Mouse (Mus musculus): ENCODE measurements around the gene 9330182L06Rik. TPM values are rescaled to one million over a fixed set of nuclear protein-coding genes. Genes with fewer than 3 reads are reported as not detected.
A peak's percentile ranks its signal among the peaks of the same experiment; 100 is the strongest.

9330182L06Rik gene
- total RNA-seq, 2 experiments from 2014 or later, result 1.7 to 2.1 TPM

DNA sequence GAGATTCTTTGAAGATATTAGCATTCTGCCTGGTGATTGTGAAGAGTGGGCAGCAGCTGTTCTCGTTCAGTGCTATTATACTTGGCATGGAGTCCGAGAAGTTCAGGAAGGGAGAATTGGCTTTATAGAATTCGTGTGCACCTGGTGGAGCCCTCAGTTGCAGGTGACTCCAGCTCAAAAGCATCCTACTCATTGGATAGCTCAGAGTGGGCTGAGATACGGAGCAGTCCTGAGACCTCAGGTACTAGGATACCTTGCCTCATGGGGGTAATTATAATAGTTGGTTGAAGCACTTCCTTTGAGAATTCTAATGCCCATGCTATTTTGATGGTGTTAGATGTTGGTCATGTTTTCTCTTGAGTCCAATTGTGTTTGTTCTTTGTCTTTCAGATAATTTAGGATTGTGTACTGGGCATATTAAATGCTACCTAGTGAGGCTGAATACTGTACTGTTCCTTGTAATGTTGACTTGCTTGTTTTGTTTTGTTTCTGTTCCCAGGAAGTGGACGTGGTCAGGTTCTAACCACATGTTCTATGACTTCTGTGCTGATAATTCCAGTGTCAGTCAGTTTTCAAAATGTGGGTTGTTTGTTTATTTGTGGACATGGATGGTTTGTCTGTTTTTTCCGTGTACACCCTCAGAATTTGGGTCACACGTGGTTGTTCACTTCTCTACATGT lies 96.2 kb downstream of the 9330182L06Rik start:
- ATAC-seq (replicated peaks; ENCODE audit: poor library complexity), result 0 out of 2 replicates have a peak, but pooled peaks have one; percentile 23

GRCm38 (mm10) chr5:9364937-9365336 lies 99.0 kb downstream of the 9330182L06Rik start:
- ATAC-seq (replicated peaks; ENCODE audit: poor library complexity), result no peak

GRCm38 (mm10) chr5:9367920-9368692 lies 102.2 kb downstream of the 9330182L06Rik start:
- ATAC-seq (replicated peaks; ENCODE audit: poor library complexity), result no peak

GRCm38 (mm10) chr5:9371127-9371526 lies 105.2 kb downstream of the 9330182L06Rik start:
- ATAC-seq (replicated peaks; ENCODE audit: poor library complexity), result no peak

DNA sequence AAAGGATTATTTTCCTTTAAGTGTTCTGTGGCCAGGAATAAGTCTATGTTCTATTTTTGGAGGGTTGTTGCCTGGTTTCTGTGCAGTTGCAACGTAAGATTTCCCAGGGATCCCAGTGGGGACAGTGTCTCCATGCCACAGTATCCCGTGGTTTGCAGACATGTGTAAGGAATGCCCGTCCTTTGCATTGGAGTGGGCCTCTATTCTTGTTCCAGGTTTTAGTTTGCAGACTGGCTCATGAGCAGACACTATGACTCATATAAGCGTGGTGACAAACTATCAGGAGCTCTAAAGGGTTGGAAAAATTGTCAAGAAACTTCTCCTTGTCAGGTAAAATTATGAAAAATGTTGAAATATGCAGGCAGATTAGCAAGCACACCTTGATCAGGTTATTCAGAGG lies 107.4 kb downstream of the 9330182L06Rik start:
- no peak for ATAC-seq (replicated peaks; ENCODE audit: poor library complexity)

GRCm38 (mm10) chr5:9389968-9390367 lies 124.0 kb downstream of the 9330182L06Rik start:
- ATAC-seq (replicated peaks; ENCODE audit: poor library complexity), result no peak

DNA sequence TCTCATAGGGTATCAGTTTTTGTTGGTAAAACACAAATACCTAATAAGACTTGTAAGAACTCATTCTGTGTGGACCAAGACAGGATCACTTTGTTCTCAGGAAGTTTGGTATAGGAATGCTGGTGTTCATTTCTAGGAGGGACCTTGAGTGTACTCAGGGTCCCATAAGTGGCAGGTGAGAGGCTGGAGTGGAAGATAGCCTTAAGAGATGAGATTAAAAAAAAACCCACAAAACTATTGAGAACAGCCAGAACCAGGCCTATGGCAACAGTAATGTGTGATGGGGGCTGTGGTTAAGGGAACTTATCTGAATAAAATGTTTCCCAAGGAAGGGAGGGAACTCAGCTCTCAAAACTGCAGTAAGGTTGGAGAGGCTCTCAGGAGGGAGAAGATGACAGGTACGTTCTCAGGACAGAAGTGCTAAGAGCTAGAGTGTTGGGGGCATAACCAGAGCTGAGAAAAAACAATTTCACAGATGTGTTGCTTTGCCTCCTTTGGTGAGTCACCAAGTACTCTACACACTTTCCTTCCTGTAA lies 126.0 kb downstream of the 9330182L06Rik start:
- ATAC-seq (replicated peaks; ENCODE audit: poor library complexity), result no peak

- ATAC-seq (replicated peaks; ENCODE audit: poor library complexity), result peak; percentile 100
Measured at GRCm38 (mm10) chr5:9417098-9417497, 151.2 kb downstream of the 9330182L06Rik start.

DNA sequence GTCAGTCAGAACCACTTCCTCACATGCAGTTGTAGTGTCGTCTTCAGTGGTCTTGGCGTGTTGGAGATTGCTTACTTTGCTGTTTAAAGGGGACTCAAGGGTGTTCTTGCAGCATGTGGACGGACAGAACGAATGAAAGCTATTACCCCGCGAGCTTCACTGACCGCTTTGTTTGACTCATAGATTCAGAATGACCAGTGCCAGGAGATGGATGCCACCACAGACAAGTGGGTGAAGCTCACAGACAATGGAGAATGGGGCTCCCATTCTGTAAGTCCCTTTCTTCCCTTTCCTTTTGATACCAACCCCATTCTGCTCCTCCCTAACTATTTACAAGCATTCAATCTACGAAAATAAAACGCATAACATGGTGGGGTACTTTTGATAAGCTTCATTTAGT lies 151.9 kb downstream of the 9330182L06Rik start:
- ATAC-seq (replicated peaks; ENCODE audit: poor library complexity), result no peak

- peak; percentile 60 for ATAC-seq (replicated peaks; ENCODE audit: poor library complexity)
Measured at GRCm38 (mm10) chr5:9419964-9420363, 154.0 kb downstream of the 9330182L06Rik start.

GRCm38 (mm10) chr5:9424464-9424863 lies 158.5 kb downstream of the 9330182L06Rik start:
- ATAC-seq (replicated peaks; ENCODE audit: poor library complexity), result no peak

DNA sequence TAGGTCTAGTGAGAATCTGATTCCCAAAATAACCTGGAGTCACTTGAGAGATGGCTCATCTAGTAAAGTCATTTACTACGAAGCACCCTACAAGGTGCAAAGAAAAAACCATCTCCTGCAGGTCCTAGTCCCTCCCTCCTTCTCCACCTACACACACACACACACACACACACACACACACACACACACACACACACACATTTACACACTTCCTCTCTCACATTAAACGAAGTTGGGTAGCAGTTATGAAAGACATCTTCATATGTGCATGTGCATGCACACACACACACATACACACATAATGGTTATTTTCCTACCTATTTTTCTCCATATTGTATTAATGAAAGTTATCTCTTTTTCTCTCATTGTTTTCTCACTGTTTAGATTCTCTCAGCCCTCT lies 161.2 kb downstream of the 9330182L06Rik start:
- ATAC-seq (replicated peaks; ENCODE audit: poor library complexity), result peak; percentile 35

DNA sequence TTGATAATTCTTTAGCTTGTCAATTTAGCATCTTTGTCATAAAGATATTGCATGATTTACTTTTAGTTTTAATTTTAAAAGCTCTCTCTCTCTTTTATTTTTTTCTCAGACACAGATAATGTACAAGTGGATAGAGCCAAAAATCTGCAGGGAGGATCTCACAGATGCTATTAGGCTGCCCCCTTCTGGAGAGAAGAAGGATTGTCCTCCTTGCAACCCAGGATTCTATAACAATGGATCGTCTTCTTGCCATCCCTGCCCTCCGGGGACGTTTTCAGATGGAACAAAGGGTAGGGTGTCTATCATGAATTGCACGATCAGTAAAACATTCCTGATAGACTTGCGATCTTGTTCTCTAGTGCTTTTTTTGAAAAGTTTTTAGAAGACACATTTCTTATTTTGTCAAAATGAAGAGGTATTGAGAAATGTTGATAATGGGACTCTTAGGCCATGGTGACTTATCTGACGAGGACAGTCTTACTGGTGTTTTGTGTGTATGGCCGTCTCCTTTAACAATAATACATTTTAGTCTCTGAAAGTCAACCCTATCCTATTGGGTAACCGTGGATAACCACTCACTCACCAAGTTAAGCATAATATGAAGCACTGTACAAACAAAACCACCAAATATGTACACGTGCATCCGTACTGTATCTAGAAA lies 161.8 kb downstream of the 9330182L06Rik start:
- ATAC-seq (replicated peaks; ENCODE audit: poor library complexity), result peak; percentile 97

- no peak; the same call in 1 of the 2 replicates for ATAC-seq (replicated peaks; ENCODE audit: poor library complexity)
Measured at GRCm38 (mm10) chr5:9428728-9429127, 162.8 kb downstream of the 9330182L06Rik start.

DNA sequence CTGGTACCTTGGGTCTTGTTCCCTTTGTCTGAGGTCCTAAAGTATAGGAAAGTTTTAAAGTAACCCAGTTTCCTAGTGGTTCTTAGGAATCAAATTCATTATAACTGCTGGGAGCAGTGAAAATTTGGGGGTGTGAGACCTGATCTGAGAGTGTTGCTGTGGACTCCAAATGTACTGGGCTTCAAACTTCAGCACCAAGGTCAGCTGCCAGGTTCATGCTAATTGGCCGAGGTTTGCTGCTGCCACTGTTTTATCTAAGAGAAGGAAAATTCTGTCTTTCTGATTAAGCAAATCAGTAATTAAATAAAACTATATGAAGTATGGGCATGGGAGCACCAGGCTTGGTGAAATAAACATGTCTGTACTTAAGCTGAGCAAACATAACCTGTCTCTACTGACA lies 180.2 kb downstream of the 9330182L06Rik start:
- ATAC-seq (replicated peaks; ENCODE audit: poor library complexity), result no peak

GRCm38 (mm10) chr5:9448931-9449330 lies 183.0 kb downstream of the 9330182L06Rik start:
- no peak for ATAC-seq (replicated peaks; ENCODE audit: poor library complexity)

DNA sequence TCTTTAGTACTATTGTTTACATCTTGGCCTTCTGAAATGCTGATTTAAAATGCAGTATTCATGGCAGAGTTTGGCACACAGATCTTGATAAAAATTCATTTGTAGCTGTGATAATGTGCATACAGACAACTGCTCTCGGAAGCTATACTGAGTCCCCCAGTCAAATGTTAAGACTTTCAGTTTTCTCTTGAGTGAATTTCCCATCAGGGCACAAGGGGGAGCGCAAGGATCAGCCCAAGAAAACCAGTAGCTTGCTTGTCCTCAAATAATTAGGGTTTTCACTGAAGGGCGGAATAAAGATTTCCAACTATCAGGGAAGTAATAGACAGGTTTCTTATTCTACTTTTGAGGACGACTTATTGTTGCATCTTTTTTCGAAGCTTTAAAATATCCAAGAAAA lies 183.7 kb downstream of the 9330182L06Rik start:
- ATAC-seq (replicated peaks; ENCODE audit: poor library complexity), result no peak

DNA sequence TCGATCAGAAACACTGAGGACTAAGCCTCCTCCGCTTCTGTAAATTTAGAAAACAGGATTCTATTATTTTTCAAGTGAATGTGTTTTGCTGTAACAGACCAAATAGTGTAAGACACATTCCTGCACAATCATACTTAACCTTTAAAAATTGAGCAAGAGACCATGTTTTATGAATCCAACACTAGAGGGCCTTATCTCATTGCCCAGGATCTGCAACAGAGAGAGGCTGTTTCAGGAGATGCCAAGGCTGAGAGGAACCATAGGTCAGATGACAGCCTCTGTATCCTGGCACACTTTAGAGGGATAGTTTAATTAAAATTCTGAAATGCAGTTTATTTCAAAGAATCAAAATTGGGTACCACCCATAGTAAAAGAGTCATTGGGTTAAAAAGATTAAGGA lies 187.4 kb downstream of the 9330182L06Rik start:
- no peak for ATAC-seq (replicated peaks; ENCODE audit: poor library complexity)

DNA sequence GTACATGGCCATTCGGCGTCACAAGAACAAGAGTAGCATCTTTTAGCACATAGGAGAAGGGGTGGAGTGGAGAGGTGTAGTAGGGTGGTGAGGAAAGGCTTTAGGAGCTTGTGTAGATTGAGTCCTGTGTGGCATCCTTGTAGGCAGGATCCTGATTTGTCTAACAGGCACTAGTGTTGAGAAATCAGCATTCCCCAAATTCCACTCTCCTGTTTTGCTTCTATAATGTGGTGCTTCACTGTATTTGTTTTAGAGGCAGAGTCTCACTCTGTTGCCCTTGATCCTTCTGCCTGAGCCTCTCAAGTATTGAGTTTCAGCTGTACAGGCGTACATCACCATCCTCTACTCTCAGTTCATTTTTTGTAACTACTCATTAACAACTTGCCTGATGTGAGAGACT lies 211.7 kb downstream of the 9330182L06Rik start:
- ATAC-seq (replicated peaks; ENCODE audit: poor library complexity), result no peak

DNA sequence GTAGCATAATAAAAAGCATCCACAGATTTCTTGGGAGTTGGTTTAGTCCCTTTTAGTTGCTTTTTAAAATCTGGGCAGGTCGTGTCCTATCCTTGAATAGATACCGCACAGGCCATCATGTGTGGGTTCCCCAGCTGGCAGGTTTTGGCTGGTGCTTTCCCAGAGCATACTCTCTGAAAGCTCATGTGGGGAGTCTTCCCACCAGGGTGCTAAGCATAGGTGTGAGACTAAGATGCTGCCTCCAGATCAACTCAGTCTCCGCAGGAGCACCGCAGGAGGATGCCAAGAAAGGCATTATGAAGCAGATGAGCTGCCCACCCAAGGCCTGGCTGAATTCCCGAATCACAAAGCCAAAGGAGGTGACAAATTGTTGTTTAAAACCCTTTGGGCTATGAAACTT lies 229.5 kb downstream of the 9330182L06Rik start:
- no peak for ATAC-seq (replicated peaks; ENCODE audit: poor library complexity)

DNA sequence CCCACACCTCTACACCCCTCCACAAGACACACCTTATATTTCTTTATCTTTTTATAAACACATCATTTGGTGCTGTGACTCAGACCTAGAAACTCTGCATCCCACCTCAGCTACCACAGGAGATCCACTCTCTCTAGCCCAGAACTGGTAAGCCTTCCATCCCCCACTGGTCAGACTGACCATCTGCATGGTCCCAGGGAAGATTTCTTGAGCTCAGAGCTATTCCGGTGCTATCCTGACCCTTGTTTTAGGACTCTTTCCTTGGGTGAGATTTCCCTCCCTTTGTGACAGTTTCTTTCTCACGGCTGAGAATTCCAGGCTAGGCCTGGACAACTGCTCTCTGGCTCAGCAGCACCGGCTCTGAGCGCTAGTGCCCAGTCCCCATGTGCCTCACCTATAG lies 231.3 kb downstream of the 9330182L06Rik start:
- ATAC-seq (replicated peaks; ENCODE audit: poor library complexity), result no peak

All from megakaryocyte progenitor cell, adult 5-6 weeks (primary cell).